Mouse (Mus musculus) embryonic facial prominence, embryonic 13.5 days (tissue): ENCODE results near the gene Efhd1. TPM values are rescaled to one million over a fixed set of nuclear protein-coding genes. Genes with fewer than 3 reads are reported as not detected.

Experiments
- ATAC-seq: fragments of 200-750 bp; cut with Nextera tagmentation; 2 replicates; pipeline ENCODE4 v1.8.0; 2017; ENCODE audit warnings: low read depth; ENCODE audit not compliant: insufficient number of reproducible peaks, insufficient read depth, low FRiP score, low TSS enrichment
- H3K27ac ChIP-seq: fragments of 300-500 bp; sonication (generic); 2 replicates; pipeline ENCODE4 v1.5.1; 2015; ENCODE audit warnings: moderate library complexity, mild to moderate bottlenecking, inconsistent platforms
- H3K27me3 ChIP-seq: fragments of 300-500 bp; sonication (generic); 2 replicates; pipeline ENCODE4 v1.6.1; 2015; ENCODE audit warnings: mild to moderate bottlenecking, inconsistent platforms
- H3K36me3 ChIP-seq: fragments of 300-500 bp; sonication (generic); 2 replicates; pipeline ENCODE4 v1.6.1; 2015; ENCODE audit warnings: mild to moderate bottlenecking, inconsistent platforms
- H3K4me1 ChIP-seq: fragments of 300-500 bp; sonication (generic); 2 replicates; pipeline ENCODE4 v1.6.1; 2015; ENCODE audit warnings: inconsistent platforms
- H3K4me2 ChIP-seq: fragments of 300-500 bp; sonication (generic); 2 replicates; pipeline ENCODE4 v1.6.1; 2015; ENCODE audit warnings: moderate library complexity, mild to moderate bottlenecking, inconsistent platforms
- H3K4me3 ChIP-seq: fragments of 300-500 bp; sonication (generic); 2 replicates; pipeline ENCODE4 v1.5.1; 2015; ENCODE audit warnings: mild to moderate bottlenecking, inconsistent platforms
- H3K9ac ChIP-seq: fragments of 300-500 bp; sonication (generic); 2 replicates; pipeline ENCODE4 v1.6.1; 2015; ENCODE audit warnings: mild to moderate bottlenecking, inconsistent platforms
- H3K9me3 ChIP-seq: fragments of 300-500 bp; sonication (generic); 2 replicates; pipeline ENCODE4 v1.6.1; 2016; ENCODE audit warnings: inconsistent platforms
- WGBS: fragments of 180-500 bp; shearing (Covaris S2); methylation state at CpG from one replicate; pipeline ENCODE4 v1.1.7; 2015; ENCODE audit warnings: mixed read lengths; 5-methylcytosine and 5-hydroxymethylcytosine counted together
- polyA plus RNA-seq: library from polyadenylated mRNA; unstranded; fragments of >200 nt; fragmentation: Nextera tagmentation; extraction: Ambion mirVana; gene quantifications from 2 replicates; pipeline ENCODE4 v1.2.1, GENCODE M21; 2015

The Efhd1 gene
- polyA plus RNA-seq, 1 experiment from 2014 or later = 0.86 TPM

DNA sequence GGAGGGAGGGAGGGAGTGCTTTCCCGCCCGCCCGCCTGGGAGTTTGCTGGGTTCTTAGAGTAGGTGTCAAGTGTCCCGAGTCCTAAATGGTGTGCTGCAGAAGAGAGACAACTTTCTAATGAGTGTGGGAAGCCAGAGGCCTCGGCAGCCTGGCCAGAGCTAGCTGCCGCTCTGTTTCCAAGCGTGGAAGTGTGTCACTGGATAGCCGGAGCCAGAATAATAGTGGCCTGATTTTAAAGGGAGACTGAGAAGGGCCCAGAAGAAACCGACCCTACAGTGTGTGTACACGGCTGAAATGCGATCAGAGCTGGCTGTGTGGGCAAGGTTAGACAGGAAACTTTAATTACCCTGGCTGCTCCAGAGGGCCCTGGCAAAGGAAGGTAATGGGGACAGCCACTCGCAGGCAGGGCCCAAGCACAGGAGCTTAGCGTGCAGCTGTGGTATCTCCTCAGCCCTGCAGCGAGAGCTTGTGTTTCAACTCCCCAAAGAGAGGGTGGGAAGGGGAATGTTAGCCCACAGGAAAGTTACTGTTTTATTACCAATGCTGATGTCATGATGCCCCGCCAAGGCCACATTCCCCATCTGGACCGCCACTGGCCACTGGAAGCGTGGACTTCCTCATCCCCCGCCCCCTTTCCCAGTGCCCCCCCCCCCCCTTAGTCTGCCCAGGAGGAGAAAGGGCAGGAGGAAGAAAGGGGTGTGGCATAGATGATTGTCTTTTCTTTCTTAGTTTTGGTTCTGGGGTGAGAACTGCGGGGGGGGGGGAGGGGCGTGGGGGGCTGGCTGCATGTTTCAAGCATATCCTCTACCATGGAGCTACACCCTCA is 6.7 kb downstream of the Efhd1 start:
- H3K4me1 ChIP-seq = peaks cover 35% of the 10 kb centered on the region
- H3K4me2 ChIP-seq = peak overlapping the region; percentile 46
- H3K9ac ChIP-seq = peak overlapping the region; percentile 17; the same call in 1 of the 2 replicates
- H3K4me3 ChIP-seq = no peak overlapping the region
- peak; percentile 65; the same call in 1 of the 2 replicates for ATAC-seq
- H3K9me3 ChIP-seq = no peaks in the 10 kb centered on the region
- WGBS = 5% methylated on average over 20 of the region's 20 CpGs
- peaks cover 26% of the 10 kb centered on the region for H3K27me3 ChIP-seq
- peak overlapping the region; percentile 82 for H3K27ac ChIP-seq
- H3K36me3 ChIP-seq = no peaks in the 10 kb centered on the region

DNA sequence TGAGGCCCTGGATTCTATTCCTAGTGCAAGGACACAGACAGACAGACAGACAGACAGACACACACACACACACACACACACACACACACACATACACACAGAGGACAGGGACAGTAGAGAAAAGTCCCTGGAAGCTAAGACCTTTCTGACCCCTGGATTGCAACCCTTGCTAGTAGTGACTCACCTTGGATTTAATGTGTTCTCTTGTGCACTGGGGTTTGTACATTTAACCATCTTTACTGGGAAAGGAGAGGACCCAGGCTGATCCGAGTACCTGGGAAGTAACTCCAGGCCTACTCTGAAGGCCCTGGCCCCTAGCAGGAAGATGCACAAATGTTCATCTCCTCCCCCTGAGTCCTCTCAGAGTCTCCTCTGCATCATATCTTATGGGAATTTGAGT is 7.4 kb downstream of the Efhd1 start:
- 66% methylated on average over 1 of the region's 1 CpGs for WGBS
- Histone ChIP-seq H3K9me3 (no peaks in the 10 kb centered on the region), H3K4me1 (peaks cover 35% of the 10 kb centered on the region), H3K9ac (no peak overlapping the region), H3K27me3 (peaks cover 18% of the 10 kb centered on the region), H3K27ac (peak overlapping the region; percentile 82), H3K4me2 (peak overlapping the region; percentile 46), H3K36me3 (no peaks in the 10 kb centered on the region), H3K4me3 (no peak overlapping the region)
- ATAC-seq = no peak

DNA sequence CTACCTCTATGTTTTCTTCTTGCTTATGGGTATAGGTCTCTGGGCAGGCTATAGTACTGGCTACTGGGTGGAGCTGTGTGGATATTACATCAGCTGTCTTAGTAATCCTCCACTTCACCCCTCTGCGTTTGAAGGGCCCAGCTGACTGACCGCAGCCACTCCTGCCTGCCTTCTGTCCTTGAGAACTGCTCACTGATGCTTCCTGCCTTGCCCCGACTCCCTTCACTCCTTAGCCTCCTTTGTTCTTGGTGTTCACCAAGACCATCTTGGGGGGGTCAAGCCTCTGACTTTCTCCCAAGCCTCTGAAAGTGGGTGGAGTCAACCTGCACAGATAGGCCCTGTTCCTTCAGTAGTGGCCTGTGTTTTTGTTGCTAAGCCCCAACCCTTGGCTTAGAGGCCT is 8.3 kb downstream of the Efhd1 start:
- H3K4me1 ChIP-seq = peaks cover 35% of the 10 kb centered on the region
- no peak overlapping the region for H3K9ac ChIP-seq
- no peak overlapping the region for H3K27ac ChIP-seq
- no peak for ATAC-seq
- no peak overlapping the region for H3K4me2 ChIP-seq
- H3K9me3 ChIP-seq = no peaks in the 10 kb centered on the region
- H3K27me3 ChIP-seq = peaks cover 14% of the 10 kb centered on the region
- H3K36me3 ChIP-seq = no peaks in the 10 kb centered on the region
- H3K4me3 ChIP-seq = no peak overlapping the region
- WGBS = 64% methylated on average over 3 of the region's 3 CpGs

DNA sequence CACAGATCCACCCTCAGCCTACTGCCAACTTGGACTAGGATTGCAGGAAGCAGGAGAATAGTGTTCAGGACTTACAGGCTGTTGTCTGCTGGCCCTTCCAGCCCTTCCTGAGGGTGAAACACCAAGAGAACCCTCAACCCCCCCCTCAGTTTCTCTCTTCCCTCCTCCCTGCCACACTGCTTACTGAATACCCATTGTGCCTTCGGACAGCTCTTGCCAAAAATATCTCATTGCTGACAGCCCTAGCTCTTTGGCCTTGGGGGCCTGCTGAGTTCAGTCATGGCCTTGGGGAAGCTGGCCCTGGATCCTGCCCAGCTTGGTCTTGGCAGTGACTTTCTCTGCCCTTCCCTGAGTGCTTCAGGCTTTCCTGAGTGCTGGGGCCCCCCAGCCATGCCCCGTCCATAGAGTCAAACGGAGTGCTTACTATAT is 9.4 kb downstream of the Efhd1 start:
- peaks cover 35% of the 10 kb centered on the region for H3K4me1 ChIP-seq
- H3K36me3 ChIP-seq = no peaks in the 10 kb centered on the region
- WGBS = 56% methylated on average over 3 of the region's 3 CpGs
- peaks cover 4% of the 10 kb centered on the region for H3K27me3 ChIP-seq
- no peak overlapping the region for H3K9ac ChIP-seq
- no peaks in the 10 kb centered on the region for H3K9me3 ChIP-seq
- H3K4me2 ChIP-seq = no peak overlapping the region
- H3K4me3 ChIP-seq = no peak overlapping the region
- no peak for ATAC-seq
- H3K27ac ChIP-seq = no peak overlapping the region

DNA sequence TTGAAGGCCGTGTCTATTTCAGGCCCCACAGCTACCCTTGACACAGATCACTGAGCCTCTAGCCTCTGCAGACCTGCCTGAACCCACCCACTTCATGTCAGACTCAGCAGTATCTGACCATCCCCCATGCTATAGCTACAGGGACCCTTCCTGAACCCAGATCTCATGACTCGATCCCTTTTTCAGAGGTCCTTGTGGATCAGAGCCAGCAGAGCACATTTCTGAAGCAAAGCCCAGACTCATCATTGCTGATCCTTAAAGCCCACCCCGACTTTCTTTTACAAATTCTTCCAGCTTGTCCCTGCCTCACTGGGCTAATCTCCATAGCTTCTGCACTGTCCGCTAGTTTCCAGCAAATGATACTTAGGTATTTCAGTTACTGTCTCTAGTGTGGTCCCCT is 10.0 kb downstream of the Efhd1 start:
- H3K27ac ChIP-seq = no peak overlapping the region
- no peaks in the 10 kb centered on the region for H3K27me3 ChIP-seq
- H3K4me2 ChIP-seq = no peak overlapping the region
- peaks cover 35% of the 10 kb centered on the region for H3K4me1 ChIP-seq
- H3K9me3 ChIP-seq = no peaks in the 10 kb centered on the region
- 76% methylated on average over 4 of the region's 4 CpGs for WGBS
- no peak for ATAC-seq
- no peaks in the 10 kb centered on the region for H3K36me3 ChIP-seq
- H3K9ac ChIP-seq = no peak overlapping the region
- no peak overlapping the region for H3K4me3 ChIP-seq

DNA sequence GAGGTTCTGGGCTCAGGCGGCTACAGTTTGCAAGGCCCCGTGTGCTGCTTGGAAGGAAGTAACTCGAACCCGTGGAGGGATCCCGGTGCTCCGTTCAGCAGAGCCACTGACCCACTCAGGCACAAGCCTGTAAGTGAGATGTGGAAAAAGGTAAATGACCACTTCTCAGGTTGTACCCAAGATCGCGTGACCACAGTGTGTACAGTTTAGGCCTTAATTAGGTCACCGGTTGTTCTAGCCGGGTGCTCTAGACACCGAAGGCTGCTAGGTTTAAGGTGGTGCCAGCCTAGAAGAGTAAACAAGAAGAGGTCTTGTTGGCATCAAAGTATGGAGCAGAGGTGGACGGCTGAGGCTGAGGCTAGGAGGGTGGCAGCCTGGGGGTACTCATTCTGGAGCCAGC is 11.0 kb downstream of the Efhd1 start:
- 83% methylated on average over 12 of the region's 12 CpGs for WGBS

DNA sequence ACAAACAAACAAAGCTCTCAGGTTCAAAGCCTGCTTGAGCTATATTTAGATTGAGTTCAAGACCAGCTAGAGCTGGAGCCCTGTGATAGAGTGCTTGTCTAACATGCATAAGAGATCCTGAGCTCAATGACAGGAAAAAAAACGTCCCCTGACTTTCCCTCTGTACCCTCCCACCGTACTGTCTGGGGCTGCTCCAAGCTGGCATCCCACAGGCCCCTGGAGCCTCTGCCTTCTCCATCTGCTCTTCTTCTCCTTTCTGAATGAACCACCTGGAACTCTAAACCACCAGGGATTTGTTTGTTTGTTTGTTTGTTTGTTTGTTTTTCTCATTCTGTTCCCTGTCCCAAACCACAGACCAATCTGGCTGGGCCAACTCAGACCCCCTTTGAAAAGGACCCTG is 11.9 kb downstream of the Efhd1 start:
- Histone ChIP-seq H3K27me3 (no peaks in the 10 kb centered on the region), H3K4me2 (no peak overlapping the region), H3K9me3 (no peaks in the 10 kb centered on the region), H3K36me3 (no peaks in the 10 kb centered on the region), H3K9ac (no peak overlapping the region), H3K4me1 (peaks cover 22% of the 10 kb centered on the region), H3K27ac (no peak overlapping the region), H3K4me3 (no peak overlapping the region)
- no peak for ATAC-seq
- 63% methylated on average over 2 of the region's 2 CpGs for WGBS

More for the DNA sequence above, 11.0 kb downstream of the Efhd1 start:
- no peaks in the 10 kb centered on the region for H3K9me3 ChIP-seq
- no peak overlapping the region for H3K27ac ChIP-seq
- ATAC-seq = no peak
- no peak overlapping the region for H3K4me3 ChIP-seq
- H3K4me2 ChIP-seq = no peak overlapping the region
- H3K36me3 ChIP-seq = no peaks in the 10 kb centered on the region
- H3K27me3 ChIP-seq = no peaks in the 10 kb centered on the region
- H3K9ac ChIP-seq = no peak overlapping the region
- peaks cover 31% of the 10 kb centered on the region for H3K4me1 ChIP-seq

DNA sequence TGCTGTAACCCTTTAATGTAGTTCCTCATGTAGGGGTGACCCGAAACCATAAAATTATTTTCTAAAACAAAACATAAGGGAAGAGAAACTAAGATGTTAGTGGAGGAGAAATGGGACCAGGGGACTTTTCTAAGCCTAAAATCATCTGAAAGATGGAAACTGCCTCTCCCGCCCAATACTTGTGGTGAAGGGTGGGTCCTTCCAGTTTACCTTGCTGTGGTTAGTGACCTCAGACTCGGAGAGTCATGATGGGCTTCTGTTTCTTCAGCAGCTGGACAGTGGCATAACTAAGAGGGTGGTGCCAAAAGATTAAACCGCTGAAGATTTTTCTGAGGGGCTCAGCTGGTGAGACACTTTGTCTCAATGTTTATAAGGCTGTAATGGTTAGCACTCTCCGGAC is 16.1 kb downstream of the Efhd1 start:
- no peaks in the 10 kb centered on the region for H3K9me3 ChIP-seq
- H3K4me2 ChIP-seq = no peak overlapping the region
- H3K36me3 ChIP-seq = no peaks in the 10 kb centered on the region
- no peak overlapping the region for H3K9ac ChIP-seq
- H3K4me3 ChIP-seq = no peak overlapping the region
- H3K27ac ChIP-seq = no peak overlapping the region
- WGBS = 84% methylated on average over 5 of the region's 5 CpGs
- no peak for ATAC-seq
- peaks cover 3% of the 10 kb centered on the region; the same call in 1 of the 2 replicates for H3K4me1 ChIP-seq
- no peaks in the 10 kb centered on the region for H3K27me3 ChIP-seq

DNA sequence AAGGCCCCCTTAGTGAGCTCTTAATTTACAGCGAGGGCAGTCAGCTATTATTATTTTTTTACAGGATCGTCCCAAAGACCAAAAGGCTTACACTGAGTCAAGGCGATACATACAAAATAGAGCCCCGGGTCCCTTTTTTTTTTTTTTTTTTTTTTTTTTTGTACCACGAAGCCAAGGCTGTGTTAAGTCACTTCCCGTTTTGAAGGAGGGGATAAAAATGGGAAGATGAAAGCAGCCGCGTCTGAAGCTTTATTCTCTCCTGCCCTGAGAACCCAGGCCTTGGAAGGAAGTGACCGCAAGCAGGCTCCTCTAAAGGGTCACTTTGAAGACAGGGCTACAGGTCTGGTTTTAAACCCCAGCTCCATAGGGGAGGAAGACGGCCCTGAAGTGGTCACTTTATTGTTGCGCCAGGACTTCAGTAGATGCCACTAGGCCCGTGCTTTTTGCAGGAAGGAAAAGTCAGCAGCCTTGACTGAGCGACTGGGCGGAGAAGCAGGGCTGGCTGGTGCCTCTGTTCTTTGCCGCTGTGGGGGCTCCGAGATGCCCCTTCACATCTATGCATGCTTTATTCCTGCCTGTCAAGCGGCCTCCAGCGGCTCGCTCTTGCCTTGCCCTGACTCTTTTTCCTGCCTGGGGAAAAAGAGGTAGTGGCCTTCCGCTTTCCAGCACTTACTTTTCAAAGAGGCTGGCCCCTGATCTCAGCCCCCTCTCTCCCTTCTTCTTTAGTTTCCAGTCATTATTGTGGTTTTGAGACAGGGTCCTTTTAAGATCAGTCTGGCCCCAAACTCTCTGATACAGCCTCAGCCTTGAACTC is 17.6 kb downstream of the Efhd1 start:
- H3K4me1 ChIP-seq = peaks cover 3% of the 10 kb centered on the region; the same call in 1 of the 2 replicates
- 20% methylated on average over 20 of the region's 20 CpGs for WGBS
- no peak overlapping the region for H3K4me3 ChIP-seq
- 0 out of 2 replicates have a peak overlapping the region, but pooled peaks have one; percentile 32 for H3K9ac ChIP-seq
- H3K27me3 ChIP-seq = no peaks in the 10 kb centered on the region
- no peak for ATAC-seq
- peak overlapping the region; percentile 20; the same call in 1 of the 2 replicates for H3K4me2 ChIP-seq
- no peaks in the 10 kb centered on the region for H3K9me3 ChIP-seq
- no peaks in the 10 kb centered on the region for H3K36me3 ChIP-seq
- H3K27ac ChIP-seq = no peak overlapping the region

DNA sequence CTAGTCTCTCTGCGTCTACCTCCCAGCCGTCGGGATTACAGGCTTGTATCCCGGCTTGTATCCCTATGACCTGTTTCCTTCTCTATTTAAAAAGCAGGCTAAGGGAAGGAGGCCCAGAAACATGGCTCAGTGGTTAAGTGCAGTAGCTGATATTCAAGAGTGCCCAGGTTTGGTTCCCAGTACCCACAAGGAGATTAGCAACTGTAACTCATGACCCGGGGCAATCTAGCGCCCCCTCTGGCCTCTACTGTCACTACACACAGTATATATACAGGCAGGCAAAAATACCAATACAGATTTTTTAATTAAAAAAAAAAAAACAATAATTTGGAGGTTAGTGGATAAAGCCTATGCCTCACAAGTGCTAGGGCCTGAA is 18.2 kb downstream of the Efhd1 start:
- no peaks in the 10 kb centered on the region for H3K27me3 ChIP-seq
- peaks cover 3% of the 10 kb centered on the region; the same call in 1 of the 2 replicates for H3K4me1 ChIP-seq
- no peaks in the 10 kb centered on the region for H3K36me3 ChIP-seq
- H3K9ac ChIP-seq = no peak overlapping the region
- H3K4me2 ChIP-seq = no peak overlapping the region
- no peak overlapping the region for H3K4me3 ChIP-seq
- ATAC-seq = no peak
- no peaks in the 10 kb centered on the region for H3K9me3 ChIP-seq
- WGBS = 73% methylated on average over 6 of the region's 6 CpGs
- H3K27ac ChIP-seq = no peak overlapping the region

DNA sequence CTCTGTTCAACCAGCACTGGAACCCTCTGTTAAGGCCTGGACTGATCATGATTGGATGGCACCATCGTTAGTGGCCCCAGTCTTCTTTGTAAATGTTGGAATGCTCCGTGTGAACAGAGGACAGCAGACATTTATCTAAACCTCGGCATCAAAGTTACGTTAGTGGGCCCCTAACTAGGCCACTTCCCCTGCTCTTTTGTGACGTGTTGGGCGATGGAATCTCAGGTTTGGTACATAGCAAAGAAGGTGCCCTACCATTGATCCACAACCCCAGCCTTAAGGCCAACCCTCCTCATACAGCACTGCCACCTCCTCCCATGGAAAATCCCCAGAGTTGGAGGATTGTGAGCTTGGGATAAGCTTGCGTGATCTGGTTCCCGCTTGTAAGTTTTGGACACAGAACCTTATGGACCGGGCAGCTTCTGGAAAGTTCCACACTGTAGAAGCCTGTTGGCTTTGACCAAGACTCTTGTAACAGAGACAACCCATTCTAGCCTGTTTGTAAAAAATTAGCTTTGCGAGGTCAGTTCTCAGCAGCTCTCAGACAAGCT is 19.3 kb downstream of the Efhd1 start:
- H3K27ac ChIP-seq = no peak overlapping the region
- H3K4me2 ChIP-seq = no peak overlapping the region
- WGBS = 88% methylated on average over 10 of the region's 10 CpGs
- H3K4me3 ChIP-seq = no peak overlapping the region
- H3K4me1 ChIP-seq = peaks cover 3% of the 10 kb centered on the region; the same call in 1 of the 2 replicates
- no peak for ATAC-seq
- no peaks in the 10 kb centered on the region for H3K27me3 ChIP-seq
- no peaks in the 10 kb centered on the region for H3K9me3 ChIP-seq
- no peak overlapping the region for H3K9ac ChIP-seq
- H3K36me3 ChIP-seq = no peaks in the 10 kb centered on the region
